Mouse (Mus musculus) testis, postnatal 10 days (tissue): ENCODE results near the gene Sobp.
A peak's percentile ranks its signal among the peaks of the same experiment; 100 is the strongest.

Experiments
- DNase-seq: peaks from one replicate; pipeline ENCODE4 v3.0.0; 2021; ENCODE audit warnings: low spot score

Gene Sobp

GRCm38 (mm10) chr10:42994331-42994782 lies 180.0 kb downstream of the Sobp start:
- DNase-seq = no peak

GRCm38 (mm10) chr10:42991018-42991417 lies 183.3 kb downstream of the Sobp start:
- no peak for DNase-seq

- DNase-seq = peak; percentile 78
These were observed 184.4 kb downstream of the Sobp start for GRCm38 (mm10) chr10:42989910-42990309.

- DNase-seq = no peak
These were observed 185.7 kb downstream of the Sobp start for GRCm38 (mm10) chr10:42988627-42989026.

GRCm38 (mm10) chr10:42987594-42988052 lies 186.7 kb downstream of the Sobp start:
- no peak for DNase-seq

GRCm38 (mm10) chr10:42984886-42985285 lies 189.4 kb downstream of the Sobp start:
- DNase-seq = no peak

GRCm38 (mm10) chr10:42980999-42981757 lies 193.2 kb downstream of the Sobp start:
- no peak for DNase-seq

- DNase-seq = no peak
These were observed 196.0 kb downstream of the Sobp start for GRCm38 (mm10) chr10:42978346-42978745.

GRCm38 (mm10) chr10:42976577-42976976 lies 197.8 kb downstream of the Sobp start:
- no peak for DNase-seq

- no peak for DNase-seq
These were observed 200.8 kb downstream of the Sobp start for GRCm38 (mm10) chr10:42973537-42973936.

GRCm38 (mm10) chr10:42972504-42973172 lies 201.7 kb downstream of the Sobp start:
- peak; percentile 89 for DNase-seq

GRCm38 (mm10) chr10:42968332-42968731 lies 206.0 kb downstream of the Sobp start:
- DNase-seq = no peak

GRCm38 (mm10) chr10:42963061-42963460 lies 211.3 kb downstream of the Sobp start:
- no peak for DNase-seq

- DNase-seq = no peak
These were observed 211.7 kb downstream of the Sobp start for GRCm38 (mm10) chr10:42962655-42963054.

GRCm38 (mm10) chr10:42962181-42962601 lies 212.1 kb downstream of the Sobp start:
- no peak for DNase-seq

GRCm38 (mm10) chr10:42961771-42962170 lies 212.6 kb downstream of the Sobp start:
- DNase-seq = no peak

GRCm38 (mm10) chr10:42958686-42959085 lies 215.6 kb downstream of the Sobp start:
- no peak for DNase-seq

- peak; percentile 80 for DNase-seq
These were observed 216.3 kb downstream of the Sobp start for GRCm38 (mm10) chr10:42957881-42958651.

GRCm38 (mm10) chr10:42955205-42955604 lies 219.1 kb downstream of the Sobp start:
- no peak for DNase-seq

- no peak for DNase-seq
These were observed 220.7 kb downstream of the Sobp start for GRCm38 (mm10) chr10:42953601-42954000.
